Mouse (Mus musculus) embryonic facial prominence, embryonic 10.5 days (tissue): ENCODE results near the gene Pabpn1l. TPM values are rescaled to one million over a fixed set of nuclear protein-coding genes. Genes with fewer than 3 reads are reported as not detected.
A peak's percentile ranks its signal among the peaks of the same experiment; 100 is the strongest.

Source experiments
- DNase-seq: peaks from one replicate; pipeline ENCODE4 v3.0.0-alpha.2; 2017; ENCODE audit warnings: low spot score
- H3K27ac ChIP-seq: fragments of 300-500 bp; sonication (generic); replicated peaks from 2 replicates; pipeline ENCODE4 v1.5.1; 2016; ENCODE audit warnings: mild to moderate bottlenecking
- H3K27me3 ChIP-seq: fragments of 300-500 bp; sonication (generic); replicated peaks from 2 replicates; pipeline ENCODE4 v1.6.1; 2016; ENCODE audit warnings: low read depth, mild to moderate bottlenecking; ENCODE audit not compliant: poor library complexity, severe bottlenecking
- H3K36me3 ChIP-seq: fragments of 300-500 bp; sonication (generic); replicated peaks from 2 replicates; pipeline ENCODE4 v1.6.1; 2016; ENCODE audit warnings: mild to moderate bottlenecking, moderate library complexity
- H3K4me1 ChIP-seq: fragments of 300-500 bp; sonication (generic); 2 replicates; pipeline ENCODE4 v1.6.1; 2016
- H3K4me3 ChIP-seq: fragments of 300-500 bp; sonication (generic); 2 replicates; pipeline ENCODE4 v1.5.1; 2016; ENCODE audit warnings: mild to moderate bottlenecking, moderate library complexity
- H3K9me3 ChIP-seq: fragments of 300-500 bp; sonication (generic); 2 replicates; pipeline ENCODE4 v1.6.1; 2016; ENCODE audit warnings: mild to moderate bottlenecking
- WGBS: fragments of 180-500 bp; shearing (Covaris S2); methylation state at CpG from one replicate; pipeline ENCODE4 v1.1.7; 2016; 5-methylcytosine and 5-hydroxymethylcytosine counted together
- polyA plus RNA-seq: library from polyadenylated mRNA; unstranded; fragments of >200 nt; fragmentation: Nextera tagmentation; extraction: Ambion mirVana; gene quantifications from 2 replicates; pipeline ENCODE4 v1.2.1, GENCODE M21; 2016

Pabpn1l gene
- polyA plus RNA-seq, 1 experiment from 2014 or later, result not detected

GRCm38 (mm10) chr8:122661138-122661537, 38.6 kb upstream of the Pabpn1l start:
- peak; percentile 93 for DNase-seq
- H3K36me3 ChIP-seq, result no peaks in the 10 kb centered on the region
- H3K4me1 ChIP-seq, result peaks cover 84% of the 10 kb centered on the region
- H3K27ac ChIP-seq, result peak overlapping the region; percentile 82
- no peaks in the 10 kb centered on the region for H3K9me3 ChIP-seq
- peaks cover 24% of the 10 kb centered on the region for H3K27me3 ChIP-seq
- H3K4me3 ChIP-seq, result peak overlapping the region; percentile 30
- WGBS, result 18% methylated on average over 7 of the region's 7 CpGs

GRCm38 (mm10) chr8:122660022-122660421, 37.5 kb upstream of the Pabpn1l start:
- H3K9me3 ChIP-seq, result no peaks in the 10 kb centered on the region
- peak overlapping the region; percentile 85 for H3K27ac ChIP-seq
- no peaks in the 10 kb centered on the region for H3K36me3 ChIP-seq
- peaks cover 33% of the 10 kb centered on the region for H3K27me3 ChIP-seq
- no peak for DNase-seq
- H3K4me3 ChIP-seq, result no peak overlapping the region; the same call in 1 of the 2 replicates
- WGBS, result 70% methylated on average over 2 of the region's 2 CpGs
- H3K4me1 ChIP-seq, result peaks cover 82% of the 10 kb centered on the region

GRCm38 (mm10) chr8:122658807-122659160, 36.2 kb upstream of the Pabpn1l start:
- peak overlapping the region; percentile 37 for H3K4me3 ChIP-seq
- H3K27ac ChIP-seq, result peak overlapping the region; percentile 85
- H3K4me1 ChIP-seq, result peaks cover 81% of the 10 kb centered on the region
- no peaks in the 10 kb centered on the region for H3K36me3 ChIP-seq
- 39% methylated on average over 9 of the region's 9 CpGs for WGBS
- peak; percentile 64 for DNase-seq
- no peaks in the 10 kb centered on the region for H3K9me3 ChIP-seq
- peaks cover 31% of the 10 kb centered on the region for H3K27me3 ChIP-seq

- no peaks in the 10 kb centered on the region for H3K9me3 ChIP-seq
- peaks cover 27% of the 10 kb centered on the region for H3K27me3 ChIP-seq
- 33% methylated on average over 10 of the region's 10 CpGs for WGBS
- peak overlapping the region; percentile 85 for H3K27ac ChIP-seq
- H3K36me3 ChIP-seq, result no peaks in the 10 kb centered on the region
- H3K4me3 ChIP-seq, result peak overlapping the region; percentile 37
- H3K4me1 ChIP-seq, result peaks cover 81% of the 10 kb centered on the region
- peak; percentile 87 for DNase-seq
These were observed 35.7 kb upstream of the Pabpn1l start for GRCm38 (mm10) chr8:122658149-122658806.

GRCm38 (mm10) chr8:122656056-122656999, 33.8 kb upstream of the Pabpn1l start:
- DNase-seq, result no peak
- H3K36me3 ChIP-seq, result no peaks in the 10 kb centered on the region
- peaks cover 84% of the 10 kb centered on the region for H3K4me1 ChIP-seq
- peaks cover 28% of the 10 kb centered on the region for H3K27me3 ChIP-seq
- WGBS, result 87% methylated on average over 13 of the region's 13 CpGs
- no peaks in the 10 kb centered on the region for H3K9me3 ChIP-seq
- H3K4me3 ChIP-seq, result no peak overlapping the region
- no peak overlapping the region; the same call in 1 of the 2 replicates for H3K27ac ChIP-seq

GRCm38 (mm10) chr8:122654768-122655167, 32.2 kb upstream of the Pabpn1l start:
- Histone ChIP-seq H3K4me1 (peaks cover 86% of the 10 kb centered on the region), H3K4me3 (no peak overlapping the region), H3K36me3 (no peaks in the 10 kb centered on the region), H3K27ac (peak overlapping the region; percentile 30), H3K9me3 (no peaks in the 10 kb centered on the region), H3K27me3 (peaks cover 43% of the 10 kb centered on the region)
- no peak for DNase-seq
- 70% methylated on average over 7 of the region's 7 CpGs for WGBS

GRCm38 (mm10) chr8:122652643-122653042, 30.1 kb upstream of the Pabpn1l start:
- DNase-seq, result no peak
- WGBS, result 79% methylated on average over 6 of the region's 6 CpGs
- no peaks in the 10 kb centered on the region for H3K9me3 ChIP-seq
- peaks cover 86% of the 10 kb centered on the region for H3K4me1 ChIP-seq
- H3K36me3 ChIP-seq, result no peaks in the 10 kb centered on the region; the same call in 1 of the 2 replicates
- H3K27me3 ChIP-seq, result peaks cover 56% of the 10 kb centered on the region
- no peak overlapping the region for H3K4me3 ChIP-seq
- H3K27ac ChIP-seq, result peak overlapping the region; percentile 1; the same call in 1 of the 2 replicates

- peaks cover 79% of the 10 kb centered on the region for H3K4me1 ChIP-seq
- 79% methylated on average over 16 of the region's 16 CpGs for WGBS
- DNase-seq, result no peak
These were observed 28.9 kb upstream of the Pabpn1l start for GRCm38 (mm10) chr8:122651326-122651921.

GRCm38 (mm10) chr8:122648192-122648970, 25.8 kb upstream of the Pabpn1l start:
- H3K27ac ChIP-seq, result peak overlapping the region; percentile 65
- H3K4me1 ChIP-seq, result peaks cover 64% of the 10 kb centered on the region
- peak; percentile 56 for DNase-seq
- WGBS, result 45% methylated on average over 15 of the region's 15 CpGs
- no peaks in the 10 kb centered on the region; the same call in 1 of the 2 replicates for H3K36me3 ChIP-seq
- no peaks in the 10 kb centered on the region for H3K9me3 ChIP-seq
- peaks cover 62% of the 10 kb centered on the region for H3K27me3 ChIP-seq
- no peak overlapping the region; the same call in 1 of the 2 replicates for H3K4me3 ChIP-seq

More at GRCm38 (mm10) chr8:122651326-122651921, 28.9 kb upstream of the Pabpn1l start:
- Histone ChIP-seq H3K9me3 (no peaks in the 10 kb centered on the region), H3K27ac (peak overlapping the region; percentile 27; the same call in 1 of the 2 replicates), H3K4me3 (no peak overlapping the region), H3K27me3 (peaks cover 59% of the 10 kb centered on the region), H3K36me3 (no peaks in the 10 kb centered on the region; the same call in 1 of the 2 replicates)

- DNase-seq, result no peak
- no peak overlapping the region for H3K4me3 ChIP-seq
- no peaks in the 10 kb centered on the region for H3K9me3 ChIP-seq
- peaks cover 56% of the 10 kb centered on the region for H3K4me1 ChIP-seq
- no peaks in the 10 kb centered on the region; the same call in 1 of the 2 replicates for H3K36me3 ChIP-seq
- 89% methylated on average over 16 of the region's 16 CpGs for WGBS
- H3K27me3 ChIP-seq, result peaks cover 57% of the 10 kb centered on the region
- no peak overlapping the region for H3K27ac ChIP-seq
These were observed 23.8 kb upstream of the Pabpn1l start for GRCm38 (mm10) chr8:122646337-122646736.

GRCm38 (mm10) chr8:122644175-122644954, 21.8 kb upstream of the Pabpn1l start:
- Histone ChIP-seq H3K9me3 (no peaks in the 10 kb centered on the region), H3K27me3 (peaks cover 39% of the 10 kb centered on the region), H3K4me3 (no peak overlapping the region), H3K27ac (no peak overlapping the region; the same call in 1 of the 2 replicates), H3K4me1 (peaks cover 58% of the 10 kb centered on the region), H3K36me3 (no peaks in the 10 kb centered on the region; the same call in 1 of the 2 replicates)
- DNase-seq, result no peak
- WGBS, result 74% methylated on average over 6 of the region's 6 CpGs
